Mouse (Mus musculus): ENCODE results near the gene Trub1. TPM values are rescaled to one million over a fixed set of nuclear protein-coding genes. Genes with fewer than 3 reads are reported as not detected.

The Trub1 gene
- polyA plus RNA-seq, 1 experiment: 29.5 TPM

GRCm38 (mm10) chr19:57540118-57540517 is 87.4 kb downstream of the Trub1 start:
- DNase-seq (ENCODE audit: extremely low spot score in 1 of 2, low spot score in 1 of 2): no peak

Other genes starting within 250 kb of the Trub1 start
- gene Ablim1, start 138.0 kb upstream of the Trub1 start, polyA plus RNA-seq (2012; rRNA removed): 54.2 and 56.0 TPM in 2 replicates
- 17.0 and 18.3 TPM in 2 replicates for gene Fam160b1, start 92.2 kb upstream of the Trub1 start, polyA plus RNA-seq (2012; rRNA removed)
- 34.9 and 35.9 TPM in 2 replicates for gene Atrnl1, start 158.1 kb downstream of the Trub1 start, polyA plus RNA-seq (2012; rRNA removed)

All from frontal cortex, adult 2 months (tissue).